Mouse (Mus musculus) neural tube, embryonic 12.5 days (tissue): ENCODE measurements at regions not wholly inside any gene's neighbourhood (a gene's known extent, or its start where the extent isn't known, plus 50 kb on each side); places are given as distances from the start of the nearest gene placed in this dataset.
A peak's percentile ranks its signal among the peaks of the same experiment; 100 is the strongest.

ENCODE experiments used
- ATAC-seq: fragments of 200-750 bp; cut with Nextera tagmentation; 2 replicates; pipeline ENCODE4 v1.8.0; 2017; ENCODE audit warnings: low read depth, mild to moderate bottlenecking, moderate TSS enrichment, moderate library complexity; ENCODE audit not compliant: low FRiP score
- H3K27ac ChIP-seq: fragments of 300-500 bp; sonication (generic); 2 replicates; pipeline ENCODE4 v1.5.1; 2016
- H3K27me3 ChIP-seq: fragments of 300-500 bp; sonication (generic); replicated peaks from 2 replicates; pipeline ENCODE4 v1.6.1; 2016; ENCODE audit warnings: mild to moderate bottlenecking
- H3K36me3 ChIP-seq: fragments of 300-500 bp; sonication (generic); 2 replicates; pipeline ENCODE4 v1.6.1; 2016; ENCODE audit warnings: mild to moderate bottlenecking
- H3K4me1 ChIP-seq: fragments of 300-500 bp; sonication (generic); 2 replicates; pipeline ENCODE4 v1.6.1; 2016
- H3K4me2 ChIP-seq: fragments of 300-500 bp; sonication (generic); replicated peaks from 2 replicates; pipeline ENCODE4 v1.6.1; 2016; ENCODE audit warnings: mild to moderate bottlenecking
- H3K4me3 ChIP-seq: fragments of 300-500 bp; sonication (generic); 2 replicates; pipeline ENCODE4 v1.5.1; 2016
- H3K9ac ChIP-seq: fragments of 300-500 bp; sonication (generic); 2 replicates; pipeline ENCODE4 v1.6.1; 2016; ENCODE audit warnings: mild to moderate bottlenecking
- H3K9me3 ChIP-seq: fragments of 300-500 bp; sonication (generic); 2 replicates; pipeline ENCODE4 v1.6.1; 2016; ENCODE audit warnings: mild to moderate bottlenecking
- WGBS: fragments of 180-500 bp; shearing (Covaris S2); methylation state at CpG from one replicate; pipeline ENCODE4 v1.1.7; 2016; 5-methylcytosine and 5-hydroxymethylcytosine counted together

DNA sequence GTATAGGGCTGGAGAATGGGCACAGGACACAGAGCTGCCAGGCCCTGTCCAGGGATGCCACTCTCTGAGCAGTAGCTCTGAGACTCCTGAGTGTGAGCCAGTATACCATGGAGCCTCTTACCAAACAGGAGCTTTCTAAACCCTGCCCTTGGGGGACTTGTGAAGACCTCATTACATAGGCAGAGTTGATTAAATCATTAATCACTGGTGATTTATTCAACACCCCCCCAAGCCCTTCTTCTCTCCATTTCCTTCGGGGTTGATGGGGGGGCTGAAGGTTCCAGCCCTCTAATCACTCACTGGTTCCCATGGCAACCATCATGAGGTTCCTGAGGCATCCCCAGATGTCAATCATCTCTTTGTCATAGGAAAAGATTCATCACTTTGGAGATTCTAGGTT lies 81.0 kb upstream of the Plekha5 start:
- ATAC-seq: peak; percentile 51
- no peaks in the 10 kb centered on the region for H3K36me3 ChIP-seq
- 42% methylated on average over 1 of the region's 1 CpGs for WGBS
- no peak overlapping the region for H3K4me3 ChIP-seq
- no peak overlapping the region for H3K27ac ChIP-seq
- peaks cover 12% of the 10 kb centered on the region for H3K4me1 ChIP-seq
- H3K9ac ChIP-seq: no peak overlapping the region
- H3K9me3 ChIP-seq: no peaks in the 10 kb centered on the region
- H3K4me2 ChIP-seq: no peak overlapping the region
- no peaks in the 10 kb centered on the region for H3K27me3 ChIP-seq

DNA sequence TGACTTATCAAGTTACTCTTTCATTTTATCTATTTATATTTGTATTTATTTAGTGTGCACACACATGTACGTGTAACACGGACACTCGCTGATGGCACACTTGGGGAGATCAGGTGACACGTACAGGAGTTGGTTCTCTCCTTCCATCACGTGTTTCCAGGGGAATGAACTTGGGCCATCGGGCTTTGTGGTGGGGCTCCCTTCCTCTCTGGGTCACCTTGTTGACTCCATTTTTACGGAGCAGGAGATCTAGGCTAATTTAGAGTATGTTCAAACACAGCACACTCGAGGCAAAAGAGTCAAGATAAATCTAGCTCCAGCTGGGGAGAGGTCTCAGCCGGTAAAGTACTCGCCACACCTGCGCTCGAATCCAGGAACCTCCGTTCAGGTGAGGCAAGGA lies 84.1 kb upstream of the Plekha5 start:
- no peaks in the 10 kb centered on the region for H3K9me3 ChIP-seq
- no peaks in the 10 kb centered on the region for H3K27me3 ChIP-seq
- H3K4me3 ChIP-seq: no peak overlapping the region
- H3K4me2 ChIP-seq: no peak overlapping the region
- no peak overlapping the region for H3K27ac ChIP-seq
- no peaks in the 10 kb centered on the region for H3K36me3 ChIP-seq
- H3K4me1 ChIP-seq: peaks cover 30% of the 10 kb centered on the region
- 84% methylated on average over 13 of the region's 13 CpGs for WGBS
- ATAC-seq: no peak
- no peak overlapping the region for H3K9ac ChIP-seq

DNA sequence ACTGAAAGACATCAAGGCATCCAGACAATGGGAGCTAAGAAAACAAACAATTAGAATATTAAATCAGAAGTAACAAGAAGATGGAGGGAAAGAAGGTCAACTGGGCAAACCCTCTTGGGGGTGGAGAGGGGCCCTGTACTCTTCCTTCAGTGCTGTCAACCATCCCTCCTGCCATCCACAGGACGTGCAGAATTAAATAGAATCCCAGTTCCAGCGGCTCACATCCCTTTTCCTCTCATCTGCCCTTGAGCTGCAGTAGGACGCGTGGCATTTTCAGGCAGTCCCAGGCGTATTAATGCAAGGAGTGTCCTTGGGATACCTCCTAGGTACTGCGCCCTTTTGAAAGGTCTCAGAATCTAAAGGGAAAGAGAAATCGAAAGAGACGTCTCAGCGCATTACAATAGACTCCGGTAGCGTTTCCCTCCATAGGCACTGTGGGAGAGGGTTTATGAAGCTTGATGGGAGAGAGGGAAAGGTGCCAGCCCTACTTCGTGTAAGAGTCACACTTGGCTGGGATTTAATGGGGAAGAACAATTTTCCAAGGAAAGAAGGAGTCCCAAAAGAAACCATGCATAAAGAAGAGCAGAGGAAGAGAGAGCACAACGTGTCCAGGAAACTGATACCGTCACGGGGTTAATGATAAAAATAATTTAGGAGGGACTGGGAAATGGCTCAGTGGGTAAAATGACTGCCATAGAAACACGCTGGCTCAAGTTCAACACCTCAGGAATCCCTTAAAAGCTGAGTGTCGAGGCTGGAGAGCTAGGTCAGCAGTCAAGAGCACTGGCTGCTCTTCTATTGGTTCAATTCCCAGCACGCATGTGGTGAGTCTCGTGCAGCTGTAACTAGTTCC lies 85.7 kb upstream of the Plekha5 start:
- H3K4me2 ChIP-seq: peak overlapping the region; percentile 40
- H3K9ac ChIP-seq: no peak overlapping the region
- H3K27ac ChIP-seq: no peak overlapping the region
- no peaks in the 10 kb centered on the region for H3K27me3 ChIP-seq
- H3K4me3 ChIP-seq: no peak overlapping the region
- no peaks in the 10 kb centered on the region for H3K36me3 ChIP-seq
- no peak for ATAC-seq
- 34% methylated on average over 19 of the region's 19 CpGs for WGBS
- no peaks in the 10 kb centered on the region for H3K9me3 ChIP-seq
- H3K4me1 ChIP-seq: peaks cover 26% of the 10 kb centered on the region

DNA sequence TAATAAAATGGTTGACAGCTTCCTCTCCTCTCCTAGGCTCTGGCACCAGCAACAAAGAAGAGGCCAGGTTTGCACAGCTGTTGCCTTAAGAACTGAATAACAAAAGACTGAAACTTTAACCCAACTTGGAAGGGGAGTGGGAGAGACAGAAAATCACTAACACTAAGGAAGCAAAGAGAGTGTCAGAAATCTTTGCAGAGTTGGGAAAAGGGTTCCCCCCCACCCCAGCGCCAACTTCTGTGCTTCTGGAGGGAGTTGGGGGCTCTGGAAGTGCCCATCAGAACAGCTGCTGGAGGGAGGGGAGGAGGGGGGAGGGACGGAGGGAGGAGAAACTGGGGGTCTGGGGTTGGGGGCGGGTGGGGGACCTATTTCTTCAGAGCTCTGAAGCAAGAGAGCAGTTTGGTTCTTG lies 86.8 kb upstream of the Plekha5 start:
- H3K27ac ChIP-seq: no peak overlapping the region
- no peaks in the 10 kb centered on the region for H3K27me3 ChIP-seq
- H3K4me1 ChIP-seq: peaks cover 26% of the 10 kb centered on the region
- 0 out of 2 replicates have a peak, but pooled peaks have one; percentile 26 for ATAC-seq
- no peaks in the 10 kb centered on the region for H3K9me3 ChIP-seq
- 5% methylated on average over 3 of the region's 3 CpGs for WGBS
- no peaks in the 10 kb centered on the region for H3K36me3 ChIP-seq
- no peak overlapping the region for H3K4me3 ChIP-seq
- no peak overlapping the region for H3K9ac ChIP-seq
- H3K4me2 ChIP-seq: peak overlapping the region; percentile 40

DNA sequence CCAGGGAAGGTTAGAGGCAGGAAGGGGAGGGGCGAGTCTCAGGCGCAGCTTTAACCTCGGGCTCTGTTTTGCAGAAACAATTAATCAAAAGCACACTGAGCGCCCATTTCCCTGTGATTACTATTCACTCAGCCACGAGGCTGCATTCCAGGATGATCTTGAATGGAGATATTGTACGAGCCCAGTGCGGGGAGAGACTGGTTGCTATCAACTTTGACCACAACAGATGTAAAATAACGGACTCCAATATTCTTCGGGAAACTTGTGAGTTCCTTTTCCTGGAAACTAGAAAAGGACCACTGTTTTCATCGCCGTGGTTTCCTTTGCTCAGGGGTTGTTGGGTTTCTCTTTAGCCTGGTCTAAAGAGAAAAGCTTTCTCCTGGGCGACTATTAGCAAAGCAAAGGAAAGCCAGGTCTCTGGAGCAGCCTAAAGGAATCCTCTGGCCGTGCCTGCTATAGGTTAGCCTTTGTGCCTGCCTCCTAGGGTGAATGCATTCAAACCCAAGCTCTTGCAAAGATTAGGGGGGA lies 87.4 kb upstream of the Plekha5 start:
- Histone ChIP-seq H3K9me3 (no peaks in the 10 kb centered on the region), H3K36me3 (no peaks in the 10 kb centered on the region), H3K9ac (no peak overlapping the region), H3K4me3 (no peak overlapping the region), H3K4me1 (peaks cover 26% of the 10 kb centered on the region), H3K27me3 (no peaks in the 10 kb centered on the region), H3K4me2 (peak overlapping the region; percentile 40), H3K27ac (peak overlapping the region; percentile 39; the same call in 1 of the 2 replicates)
- WGBS: 3% methylated on average over 13 of the region's 13 CpGs
- peak; percentile 63 for ATAC-seq

DNA sequence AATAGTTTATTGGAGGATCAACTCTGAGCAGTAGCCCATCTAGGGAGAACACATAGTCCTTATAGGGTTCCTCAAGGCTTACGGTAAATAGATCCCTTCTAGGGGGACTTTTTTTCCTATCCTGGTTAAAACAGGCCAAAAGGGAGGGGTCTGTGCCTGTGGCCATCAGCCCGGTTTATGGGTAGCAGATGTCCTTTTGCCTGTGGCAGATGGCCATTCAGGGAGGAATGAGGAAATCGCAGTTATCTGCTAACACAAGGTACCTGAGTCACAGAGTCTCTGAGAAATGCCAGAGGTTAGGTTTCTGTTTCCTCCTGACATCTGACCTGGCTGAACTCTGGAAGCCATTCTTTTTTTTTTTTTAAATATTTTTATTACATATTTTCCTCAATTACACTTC lies 90.5 kb upstream of the Plekha5 start:
- Histone ChIP-seq H3K36me3 (no peaks in the 10 kb centered on the region), H3K4me1 (peaks cover 23% of the 10 kb centered on the region), H3K9me3 (no peaks in the 10 kb centered on the region), H3K9ac (no peak overlapping the region), H3K27ac (no peak overlapping the region), H3K27me3 (no peaks in the 10 kb centered on the region), H3K4me2 (no peak overlapping the region), H3K4me3 (no peak overlapping the region)
- WGBS: 43% methylated on average over 3 of the region's 3 CpGs
- no peak for ATAC-seq

DNA sequence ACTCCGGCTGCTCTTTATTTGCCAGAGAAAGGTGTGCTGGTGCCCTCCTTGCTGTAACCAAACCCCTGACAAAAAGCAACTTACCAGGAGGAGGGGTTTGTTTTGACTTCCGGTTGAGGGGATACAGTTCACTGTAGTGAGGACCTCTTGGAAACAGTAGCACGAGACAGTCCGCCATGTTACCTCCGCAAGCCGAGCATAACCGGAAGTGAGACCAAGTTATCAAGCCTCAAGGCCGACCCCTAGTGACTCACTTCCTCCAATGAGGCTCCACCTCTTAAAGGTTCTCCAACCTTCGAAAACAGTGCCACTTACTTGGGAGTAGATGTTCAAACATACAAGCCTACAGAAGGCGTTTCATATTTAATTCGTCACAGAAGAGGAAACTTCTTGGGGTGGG lies 115.2 kb upstream of the Plekha5 start:
- no peak overlapping the region for H3K4me3 ChIP-seq
- WGBS: 94% methylated on average over 11 of the region's 11 CpGs
- no peaks in the 10 kb centered on the region for H3K36me3 ChIP-seq
- no peak for ATAC-seq
- no peak overlapping the region for H3K4me2 ChIP-seq
- no peaks in the 10 kb centered on the region for H3K4me1 ChIP-seq
- no peaks in the 10 kb centered on the region for H3K27me3 ChIP-seq
- no peak overlapping the region for H3K27ac ChIP-seq
- H3K9ac ChIP-seq: no peak overlapping the region
- no peaks in the 10 kb centered on the region; the same call in 1 of the 2 replicates for H3K9me3 ChIP-seq

DNA sequence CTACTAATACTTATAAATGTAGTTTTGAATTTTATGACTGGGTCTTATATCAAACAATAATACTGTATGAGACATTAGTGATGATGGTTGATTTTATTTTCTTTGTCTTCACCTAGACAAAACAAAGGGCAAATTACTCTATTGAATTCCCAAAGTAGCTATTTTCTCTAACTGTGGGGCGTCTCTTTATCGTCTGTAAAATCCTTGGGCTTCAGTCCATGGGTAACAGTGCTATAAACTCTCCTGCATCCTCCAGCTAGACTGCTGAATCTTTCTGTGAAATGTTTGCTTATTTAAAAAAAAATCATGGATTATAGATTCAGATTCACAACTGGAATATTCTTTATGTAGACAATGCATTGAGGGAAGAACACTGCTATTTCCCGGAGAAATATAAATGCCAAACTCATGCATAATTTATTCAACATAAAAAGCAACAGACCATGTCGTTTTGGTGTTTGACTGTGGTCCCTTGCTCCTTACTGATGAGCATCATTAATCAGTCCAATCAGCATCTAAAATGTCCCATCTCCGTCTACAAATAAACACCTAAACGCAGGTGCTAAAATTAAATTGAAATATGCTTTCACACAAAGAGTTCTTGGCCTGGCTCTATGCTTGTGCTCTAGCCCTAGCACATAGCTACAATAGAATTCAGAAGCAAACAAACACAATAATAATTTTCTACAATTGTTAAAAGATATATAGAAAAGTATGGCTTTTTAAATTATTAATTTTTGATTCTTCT lies 116.9 kb upstream of the Plekha5 start:
- Histone ChIP-seq H3K27me3 (no peaks in the 10 kb centered on the region), H3K4me3 (no peak overlapping the region), H3K4me2 (no peak overlapping the region), H3K4me1 (no peaks in the 10 kb centered on the region), H3K9me3 (no peaks in the 10 kb centered on the region; the same call in 1 of the 2 replicates), H3K27ac (no peak overlapping the region), H3K36me3 (no peaks in the 10 kb centered on the region), H3K9ac (no peak overlapping the region)
- WGBS: 54% methylated on average over 6 of the region's 6 CpGs
- peak; percentile 79 for ATAC-seq

DNA sequence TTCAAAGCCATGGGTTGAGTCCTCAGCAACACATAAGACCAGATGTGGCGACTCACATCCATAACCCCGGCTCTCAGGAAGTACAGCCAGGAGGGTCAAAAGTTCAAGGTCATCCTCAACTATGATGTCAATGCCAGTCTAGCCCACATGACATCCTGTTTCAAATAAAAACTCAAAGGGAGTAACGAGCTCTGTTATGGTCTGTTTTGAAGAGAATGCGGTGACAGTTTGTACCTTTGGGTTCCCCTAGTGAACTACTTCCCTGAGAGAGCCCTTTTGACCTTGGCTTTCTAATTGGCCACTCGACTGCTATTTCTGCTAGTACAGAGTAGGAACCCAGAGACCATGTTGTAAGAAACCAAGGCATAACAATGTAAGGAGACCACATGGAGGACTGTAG lies 119.7 kb upstream of the Plekha5 start:
- no peaks in the 10 kb centered on the region for H3K36me3 ChIP-seq
- H3K4me2 ChIP-seq: no peak overlapping the region
- no peak for ATAC-seq
- H3K9ac ChIP-seq: no peak overlapping the region
- no peak overlapping the region for H3K4me3 ChIP-seq
- H3K27me3 ChIP-seq: no peaks in the 10 kb centered on the region
- 83% methylated on average over 5 of the region's 5 CpGs for WGBS
- H3K4me1 ChIP-seq: peaks cover 12% of the 10 kb centered on the region
- no peaks in the 10 kb centered on the region for H3K9me3 ChIP-seq
- no peak overlapping the region for H3K27ac ChIP-seq

DNA sequence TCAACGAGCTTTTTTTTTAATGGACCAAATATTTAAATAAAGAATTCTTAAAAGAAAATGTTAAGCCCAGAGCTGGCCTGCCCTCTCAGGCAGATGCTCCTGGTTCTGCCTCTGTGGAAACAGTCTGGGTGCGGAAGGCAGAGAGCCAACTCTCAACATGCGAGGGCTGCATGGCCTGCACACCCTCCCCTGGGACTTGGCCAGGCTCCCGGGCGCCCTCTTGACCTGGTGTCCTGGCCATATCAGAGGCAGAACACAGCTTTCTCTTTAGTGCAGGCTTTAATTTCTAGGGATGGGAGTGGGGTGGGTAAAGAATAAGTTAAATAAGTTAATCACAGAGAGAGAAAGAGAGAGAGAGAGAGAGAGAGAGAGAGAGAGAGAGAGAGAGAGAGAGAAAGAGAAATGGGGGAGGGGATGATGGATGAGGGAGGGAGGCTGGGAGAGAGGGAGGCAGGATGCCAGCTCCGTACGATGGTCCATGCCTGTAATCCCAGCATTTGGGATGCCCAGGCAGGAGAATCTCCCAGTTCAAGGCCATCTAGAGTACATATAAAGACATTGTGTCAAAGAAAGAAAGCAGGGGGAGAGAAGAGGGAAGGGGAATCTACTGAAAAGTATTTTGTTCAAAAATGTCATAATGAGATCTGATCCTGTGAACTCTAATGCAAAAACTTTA lies 123.2 kb upstream of the Plekha5 start:
- ATAC-seq: no peak
- WGBS: 31% methylated on average over 7 of the region's 7 CpGs

DNA sequence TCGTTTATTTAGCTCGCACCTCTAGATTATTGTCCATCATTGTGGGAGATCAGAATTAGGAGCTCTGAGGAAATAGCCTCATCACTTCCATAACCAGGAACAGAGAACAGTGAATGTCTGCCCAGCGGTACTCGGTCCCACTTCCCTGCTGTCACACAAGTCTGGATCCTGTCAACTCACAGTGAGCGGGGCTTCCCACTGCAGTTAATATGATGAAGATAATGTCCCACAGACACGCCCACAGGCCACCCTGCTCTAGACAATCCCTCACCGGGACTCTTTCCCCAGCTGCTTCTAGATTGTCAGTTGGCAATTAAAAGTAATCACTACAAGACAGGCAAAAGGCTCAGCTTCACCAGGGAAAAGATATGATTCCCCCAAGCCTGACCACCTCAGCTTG lies 124.2 kb upstream of the Plekha5 start:
- Histone ChIP-seq H3K4me1 (peaks cover 18% of the 10 kb centered on the region), H3K9me3 (no peaks in the 10 kb centered on the region), H3K4me2 (no peak overlapping the region), H3K27me3 (no peaks in the 10 kb centered on the region), H3K9ac (no peak overlapping the region), H3K27ac (no peak overlapping the region), H3K4me3 (no peak overlapping the region), H3K36me3 (no peaks in the 10 kb centered on the region)
- 0 out of 2 replicates have a peak, but pooled peaks have one; percentile 29 for ATAC-seq
- WGBS: 53% methylated on average over 7 of the region's 7 CpGs

More for the DNA sequence above, 123.2 kb upstream of the Plekha5 start:
- H3K36me3 ChIP-seq: no peaks in the 10 kb centered on the region
- H3K9me3 ChIP-seq: no peaks in the 10 kb centered on the region
- no peaks in the 10 kb centered on the region for H3K27me3 ChIP-seq
- H3K4me3 ChIP-seq: no peak overlapping the region
- H3K27ac ChIP-seq: no peak overlapping the region
- no peak overlapping the region for H3K4me2 ChIP-seq
- H3K9ac ChIP-seq: no peak overlapping the region
- H3K4me1 ChIP-seq: peaks cover 18% of the 10 kb centered on the region

DNA sequence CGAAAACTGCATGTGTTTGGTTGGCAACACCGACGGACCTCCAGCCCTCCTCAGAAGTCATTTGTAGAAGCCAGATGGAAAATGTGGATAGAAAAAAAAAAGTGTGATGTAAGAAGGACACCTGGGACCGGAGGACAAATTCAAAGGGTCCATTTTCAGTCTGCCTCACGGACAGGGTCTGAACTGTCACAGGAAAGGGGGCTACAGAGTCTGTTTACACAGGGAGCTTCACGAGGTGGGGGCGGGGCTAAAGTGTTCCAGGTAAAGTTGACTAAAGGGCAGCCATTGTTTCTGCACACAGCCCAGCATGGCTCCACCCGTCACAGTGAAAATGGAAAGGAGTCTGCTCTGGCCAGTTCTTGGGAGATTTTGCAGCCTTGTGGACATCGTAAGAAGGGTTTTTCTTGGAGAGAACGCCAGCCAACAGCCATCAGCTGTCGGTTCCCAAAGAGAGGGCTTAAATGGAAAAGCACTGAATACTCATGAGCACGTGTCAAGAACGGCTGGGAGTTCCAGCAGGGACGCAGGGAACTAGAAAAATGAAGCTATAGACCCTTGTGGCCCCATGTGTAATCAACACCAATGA lies 125.8 kb upstream of the Plekha5 start:
- no peak overlapping the region for H3K27ac ChIP-seq
- H3K4me2 ChIP-seq: no peak overlapping the region
- H3K9ac ChIP-seq: no peak overlapping the region
- 76% methylated on average over 14 of the region's 14 CpGs for WGBS
- H3K4me3 ChIP-seq: no peak overlapping the region
- no peak for ATAC-seq
- H3K27me3 ChIP-seq: no peaks in the 10 kb centered on the region
- H3K9me3 ChIP-seq: no peaks in the 10 kb centered on the region
- peaks cover 18% of the 10 kb centered on the region for H3K4me1 ChIP-seq
- no peaks in the 10 kb centered on the region for H3K36me3 ChIP-seq
